Mouse (Mus musculus): Measurements from ENCODE around the gene Pianp.

DNA sequence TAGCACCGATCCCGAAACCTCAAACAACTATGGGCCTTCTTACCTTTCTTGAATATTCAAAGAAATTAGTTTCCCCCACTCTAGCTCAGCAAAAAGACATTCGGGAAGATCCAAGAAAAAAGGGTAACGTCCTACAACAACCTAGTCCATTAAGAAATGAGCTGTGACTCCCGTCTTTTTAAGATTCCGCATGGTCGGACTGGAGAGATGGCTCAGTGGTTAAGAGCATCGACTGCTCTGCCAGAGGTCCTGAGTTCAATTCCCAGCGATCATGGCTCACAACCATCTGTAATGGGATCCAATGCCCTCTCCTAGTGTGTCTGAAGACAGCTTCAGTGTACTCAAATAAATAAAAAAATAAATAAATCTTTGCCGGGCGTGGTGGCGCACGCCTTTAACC is 11.6 kb downstream of the Pianp start:
- no peak for TF ChIP-seq POLR2A (IDR thresholded peaks at IDR 0.05; ENCODE audit: insufficient read depth, low read length)
- no peak for TF ChIP-seq CTCF (IDR thresholded peaks at IDR 0.05; ENCODE audit: low read depth, low read length)
